Mouse (Mus musculus) G1E (cell line): Measurements from ENCODE around the gene Cln3.

ENCODE experiments used
- CTCF ChIP-seq: IDR thresholded peaks from 2 replicates; pipeline ENCODE4 v1.5.1; 2012; ENCODE audit warnings: low read depth, low read length, inconsistent platforms, mixed read lengths
- GATA1 ChIP-seq: IDR thresholded peaks from 2 replicates; pipeline ENCODE4 v1.6.1; 2012; ENCODE audit warnings: borderline replicate concordance, low read length, inconsistent platforms, mixed read lengths
- GATA2 ChIP-seq: IDR thresholded peaks from 2 replicates; pipeline ENCODE4 v1.6.1; 2012; ENCODE audit warnings: low read depth, low read length, inconsistent platforms, borderline replicate concordance
- POLR2AphosphoS5 ChIP-seq: IDR thresholded peaks from 2 replicates; pipeline ENCODE4 v1.6.1; 2012; ENCODE audit warnings: low read depth, low read length, inconsistent platforms; ENCODE audit not compliant: insufficient replicate concordance
- TAL1 ChIP-seq: conservative IDR thresholded peaks from 2 replicates; pipeline ENCODE4 v1.6.1; 2012; ENCODE audit warnings: low read depth, low read length, inconsistent platforms, mixed read lengths

- no peak for TF ChIP-seq CTCF
- TF ChIP-seq GATA1, result no peak
- TF ChIP-seq POLR2AphosphoS5, result no peak
- no peak for TF ChIP-seq TAL1
- TF ChIP-seq GATA2, result no peak
These were observed 36.1 kb upstream of the Cln3 start for GRCm38 (mm10) chr7:126621452-126622359.
